Mouse (Mus musculus) neural tube, embryonic 12.5 days (tissue): ENCODE data around the gene Elavl3. TPM values are rescaled to one million over a fixed set of nuclear protein-coding genes. Genes with fewer than 3 reads are reported as not detected.

Source experiments
- ATAC-seq: fragments of 200-750 bp; cut with Nextera tagmentation; 2 replicates; pipeline ENCODE4 v1.8.0; 2017; ENCODE audit warnings: low read depth, mild to moderate bottlenecking, moderate TSS enrichment, moderate library complexity; ENCODE audit not compliant: low FRiP score
- H3K27ac ChIP-seq: fragments of 300-500 bp; sonication (generic); 2 replicates; pipeline ENCODE4 v1.5.1; 2016
- H3K27me3 ChIP-seq: fragments of 300-500 bp; sonication (generic); replicated peaks from 2 replicates; pipeline ENCODE4 v1.6.1; 2016; ENCODE audit warnings: mild to moderate bottlenecking
- H3K36me3 ChIP-seq: fragments of 300-500 bp; sonication (generic); 2 replicates; pipeline ENCODE4 v1.6.1; 2016; ENCODE audit warnings: mild to moderate bottlenecking
- H3K4me1 ChIP-seq: fragments of 300-500 bp; sonication (generic); 2 replicates; pipeline ENCODE4 v1.6.1; 2016
- H3K4me2 ChIP-seq: fragments of 300-500 bp; sonication (generic); replicated peaks from 2 replicates; pipeline ENCODE4 v1.6.1; 2016; ENCODE audit warnings: mild to moderate bottlenecking
- H3K4me3 ChIP-seq: fragments of 300-500 bp; sonication (generic); 2 replicates; pipeline ENCODE4 v1.5.1; 2016
- H3K9ac ChIP-seq: fragments of 300-500 bp; sonication (generic); 2 replicates; pipeline ENCODE4 v1.6.1; 2016; ENCODE audit warnings: mild to moderate bottlenecking
- H3K9me3 ChIP-seq: fragments of 300-500 bp; sonication (generic); 2 replicates; pipeline ENCODE4 v1.6.1; 2016; ENCODE audit warnings: mild to moderate bottlenecking
- WGBS: fragments of 180-500 bp; shearing (Covaris S2); methylation state at CpG from one replicate; pipeline ENCODE4 v1.1.7; 2016; 5-methylcytosine and 5-hydroxymethylcytosine counted together
- polyA plus RNA-seq: library from polyadenylated mRNA; unstranded; fragments of >200 nt; fragmentation: Nextera tagmentation; extraction: Ambion mirVana; gene quantifications from 2 replicates; pipeline ENCODE4 v1.2.1, GENCODE M21; 2016

Elavl3 gene
- 73.5 and 77.9 TPM in 2 replicates for polyA plus RNA-seq

DNA sequence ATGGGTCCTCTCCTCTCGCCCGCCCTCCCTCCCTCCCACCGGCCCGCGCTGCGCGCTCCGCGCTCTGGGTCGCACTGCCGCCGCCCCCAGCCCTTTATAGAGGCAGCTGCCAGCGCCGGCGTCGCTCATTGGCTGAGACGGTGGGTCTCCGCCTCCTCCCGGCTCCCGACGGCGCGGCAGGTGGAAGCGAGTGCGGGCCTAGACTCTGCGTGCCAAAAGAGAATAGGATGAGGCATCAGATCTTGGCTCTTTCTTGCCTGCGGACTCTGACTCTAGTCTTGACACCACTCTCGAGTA is at the start of gene Elavl3:
TSS of gene Elavl3 (minus strand) at position 66 of the 297 bp plus-strand sequence.
- under 1% methylated on average over 26 of the region's 28 CpGs for WGBS
- ATAC-seq: peak; percentile 67

DNA sequence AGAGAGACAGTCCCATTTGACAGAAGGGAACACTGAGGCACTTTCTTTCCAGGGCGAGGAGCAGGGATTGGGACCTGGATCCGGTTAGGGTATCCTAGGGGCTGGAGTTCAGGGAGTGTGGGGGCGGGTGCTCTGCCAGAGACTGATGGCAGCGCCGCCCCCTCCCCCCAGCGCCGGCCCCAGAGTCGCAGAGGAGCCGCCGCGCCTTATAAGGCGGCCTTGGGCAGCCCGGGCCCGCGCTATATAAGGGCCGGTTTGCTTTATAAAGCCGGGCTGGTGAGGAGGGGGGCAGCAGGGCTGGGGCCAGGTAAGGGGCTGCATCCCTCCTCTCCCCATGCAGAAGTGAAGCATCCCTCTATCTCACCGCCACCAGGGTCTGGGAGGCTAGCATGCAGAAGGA is 48.1 kb upstream of the Elavl3 start:
- ATAC-seq: no peak
- Histone ChIP-seq H3K9me3 (no peaks in the 10 kb centered on the region), H3K9ac (no peak overlapping the region), H3K4me2 (0 out of 2 replicates have a peak overlapping the region, but pooled peaks have one; percentile 12), H3K4me1 (peaks cover 7% of the 10 kb centered on the region; the same call in 1 of the 2 replicates), H3K36me3 (no peaks in the 10 kb centered on the region), H3K27ac (no peak overlapping the region), H3K4me3 (0 out of 2 replicates have a peak overlapping the region, but pooled peaks have one; percentile 2), H3K27me3 (peaks cover 35% of the 10 kb centered on the region)
- 4% methylated on average over 18 of the region's 18 CpGs for whole genome bisulfite sequencing

More for the DNA sequence above, at the start of gene Elavl3:
- H3K4me3 ChIP-seq: peak within 1 kb of the TSS; percentile 92
- peak within 1 kb of the TSS; percentile 95 for H3K9ac ChIP-seq
- H3K9me3 ChIP-seq: no peaks in the 10 kb centered on the region
- H3K27ac ChIP-seq: peak within 1 kb of the TSS; percentile 88
- peaks cover 12% of the 10 kb centered on the region; the same call in 1 of the 2 replicates for H3K27me3 ChIP-seq
- peaks cover 49% of the 10 kb centered on the region for H3K4me1 ChIP-seq
- peak within 1 kb of the TSS; percentile 62 for H3K4me2 ChIP-seq
- peaks cover under 1% of the 10 kb centered on the region; the same call in 1 of the 2 replicates for H3K36me3 ChIP-seq

DNA sequence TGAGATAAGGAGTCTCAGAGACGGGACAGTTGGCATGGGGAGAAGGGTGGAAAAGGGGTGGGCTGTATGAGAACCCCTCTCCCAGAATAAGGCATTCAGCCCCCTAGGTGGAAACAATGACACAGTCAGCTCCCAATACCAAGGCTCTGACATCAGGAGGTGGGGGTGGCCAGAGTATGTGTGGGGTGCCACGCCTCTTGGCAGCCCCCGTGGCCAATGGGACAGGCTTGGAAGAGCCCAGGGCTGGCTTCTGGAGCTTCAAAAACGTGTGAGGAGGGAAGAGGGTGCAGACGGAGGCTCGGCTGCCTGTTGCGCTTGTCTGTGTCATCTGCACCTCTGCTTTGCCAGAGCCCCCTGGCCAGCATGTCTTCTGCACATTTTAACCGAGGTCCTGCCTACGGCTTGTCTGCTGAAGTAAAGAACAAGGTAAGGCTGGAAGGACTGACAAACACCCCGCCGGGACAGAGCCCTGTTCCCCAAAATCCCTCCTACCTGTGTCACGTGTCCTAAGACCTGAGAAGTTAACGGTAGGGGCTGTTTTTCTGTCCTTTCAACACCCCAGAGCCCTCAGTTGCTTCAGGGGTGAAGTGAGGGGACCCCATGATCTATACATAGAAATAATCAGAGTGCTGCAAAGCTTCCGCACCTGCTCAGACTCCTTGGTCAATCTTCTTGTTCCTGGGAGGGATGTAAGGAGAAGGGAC is 47.3 kb upstream of the Elavl3 start, which contains the start of gene Cnn1:
TSS of gene Cnn1 (plus strand) at position 224 of the 704 bp plus-strand sequence.
- WGBS: 9% methylated on average over 14 of the region's 14 CpGs
- peaks cover 35% of the 10 kb centered on the region for H3K27me3 ChIP-seq
- ATAC-seq: no peak
- H3K4me3 ChIP-seq: 0 out of 2 replicates have a peak within 1 kb of the TSS, but pooled peaks have one; percentile 2
- H3K36me3 ChIP-seq: no peaks in the 10 kb centered on the region
- H3K9me3 ChIP-seq: no peaks in the 10 kb centered on the region
- H3K4me1 ChIP-seq: peaks cover 7% of the 10 kb centered on the region; the same call in 1 of the 2 replicates
- no peak within 1 kb of the TSS for H3K9ac ChIP-seq
- no peak within 1 kb of the TSS for H3K27ac ChIP-seq
- H3K4me2 ChIP-seq: 0 out of 2 replicates have a peak within 1 kb of the TSS, but pooled peaks have one; percentile 12

DNA sequence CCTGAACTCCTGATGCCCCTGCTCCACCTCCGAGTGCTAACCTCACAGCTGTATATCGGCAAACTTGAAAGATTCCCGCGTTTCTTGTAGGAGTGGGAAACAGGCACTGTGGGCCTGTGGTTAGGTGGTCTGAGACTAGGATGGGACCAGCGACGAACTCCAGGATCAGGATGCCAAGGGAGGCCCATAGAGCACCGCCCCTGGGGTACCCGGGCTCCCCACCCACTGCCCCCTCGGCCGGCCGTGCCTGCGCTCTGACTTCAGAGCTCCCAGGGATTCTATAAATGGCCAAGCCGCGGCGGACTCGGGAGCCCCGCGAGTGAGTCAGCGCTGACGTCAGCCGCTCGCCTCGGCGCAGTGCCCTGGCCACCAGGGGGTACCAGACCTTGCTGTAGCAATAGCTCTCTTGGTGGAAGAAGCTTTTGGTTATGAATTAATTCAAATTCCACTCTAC is 44.1 kb upstream of the Elavl3 start:
- peak; percentile 83 for ATAC-seq
- Histone ChIP-seq H3K27me3 (peaks cover 27% of the 10 kb centered on the region), H3K27ac (no peak overlapping the region), H3K4me2 (peak overlapping the region; percentile 63), H3K9me3 (no peaks in the 10 kb centered on the region), H3K9ac (peak overlapping the region; percentile 55; the same call in 1 of the 2 replicates), H3K4me1 (peaks cover 7% of the 10 kb centered on the region; the same call in 1 of the 2 replicates), H3K4me3 (peak overlapping the region; percentile 28), H3K36me3 (no peaks in the 10 kb centered on the region)
- WGBS: 1% methylated on average over 24 of the region's 24 CpGs

DNA sequence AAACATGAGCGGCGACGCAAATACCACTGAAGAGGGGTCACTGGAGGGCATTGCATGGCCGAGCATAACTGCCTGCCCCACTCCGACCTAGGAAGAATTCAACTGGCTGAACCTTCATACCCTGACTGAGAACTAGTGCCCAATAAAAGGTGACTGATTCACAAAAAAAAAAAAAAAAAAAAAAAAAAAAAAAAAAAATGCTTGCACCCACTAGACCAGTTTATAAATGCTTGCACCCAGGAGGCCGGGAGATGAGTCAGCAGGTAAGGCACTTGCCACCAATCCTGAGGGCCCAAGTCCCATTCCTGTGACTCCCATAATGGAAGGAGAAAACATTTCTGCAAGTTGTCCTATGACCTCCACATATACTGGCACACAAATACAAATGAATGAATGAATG is 40.9 kb upstream of the Elavl3 start:
- Histone ChIP-seq H3K4me1 (peaks cover 4% of the 10 kb centered on the region; the same call in 1 of the 2 replicates), H3K9me3 (no peaks in the 10 kb centered on the region), H3K4me2 (no peak overlapping the region), H3K27ac (no peak overlapping the region), H3K4me3 (no peak overlapping the region), H3K27me3 (no peaks in the 10 kb centered on the region; the same call in 1 of the 2 replicates), H3K36me3 (no peaks in the 10 kb centered on the region), H3K9ac (no peak overlapping the region)
- ATAC-seq: no peak
- WGBS: 87% methylated on average over 6 of the region's 6 CpGs

DNA sequence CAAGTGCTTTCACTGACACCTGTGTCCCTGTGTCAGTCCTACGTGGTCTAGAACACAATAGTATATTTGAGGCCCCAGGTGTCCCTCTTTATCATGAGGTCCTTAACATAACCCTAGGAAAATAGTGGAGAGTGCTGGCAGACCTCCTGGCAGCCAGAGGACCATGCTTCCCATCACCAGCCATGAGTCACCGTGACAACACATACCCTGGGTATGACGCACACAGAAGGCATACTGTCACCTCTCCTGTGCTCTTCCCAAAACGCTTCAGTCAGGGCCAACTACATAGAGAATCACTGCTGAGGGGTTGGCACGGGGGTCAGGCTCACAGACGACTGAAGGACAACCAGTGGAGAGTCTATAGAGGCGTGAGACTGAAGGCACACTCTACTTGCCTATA is 38.2 kb upstream of the Elavl3 start:
- Histone ChIP-seq H3K4me1 (peaks cover 6% of the 10 kb centered on the region), H3K4me3 (no peak overlapping the region), H3K27ac (no peak overlapping the region), H3K4me2 (no peak overlapping the region), H3K9me3 (no peaks in the 10 kb centered on the region), H3K9ac (no peak overlapping the region), H3K27me3 (no peaks in the 10 kb centered on the region), H3K36me3 (no peaks in the 10 kb centered on the region)
- WGBS: 84% methylated on average over 7 of the region's 7 CpGs
- no peak for ATAC-seq

DNA sequence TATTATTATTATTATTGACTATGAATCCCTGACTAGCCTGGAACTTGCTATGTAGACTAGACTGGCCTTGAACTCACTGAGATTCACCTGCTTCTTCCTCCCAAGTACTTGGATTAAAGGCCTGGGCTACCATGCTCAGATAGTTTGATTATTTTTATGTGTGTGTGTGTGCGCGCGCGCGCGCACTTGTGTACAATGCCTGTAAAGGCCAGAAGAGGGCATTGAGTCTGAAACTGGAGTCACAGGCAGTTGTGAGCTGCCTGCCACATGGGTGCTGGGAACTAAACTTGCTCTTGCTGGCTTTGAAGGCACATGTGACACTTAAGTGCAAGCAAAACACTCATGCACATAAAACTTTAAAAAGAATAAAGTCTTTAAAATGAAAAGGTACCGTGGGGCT is 37.5 kb upstream of the Elavl3 start:
- peaks cover 10% of the 10 kb centered on the region for H3K4me1 ChIP-seq
- no peak for ATAC-seq
- no peaks in the 10 kb centered on the region for H3K27me3 ChIP-seq
- no peak overlapping the region for H3K4me2 ChIP-seq
- H3K9ac ChIP-seq: no peak overlapping the region
- H3K9me3 ChIP-seq: no peaks in the 10 kb centered on the region
- H3K36me3 ChIP-seq: no peaks in the 10 kb centered on the region
- no peak overlapping the region for H3K27ac ChIP-seq
- WGBS: 99% methylated on average over 7 of the region's 7 CpGs
- H3K4me3 ChIP-seq: no peak overlapping the region

DNA sequence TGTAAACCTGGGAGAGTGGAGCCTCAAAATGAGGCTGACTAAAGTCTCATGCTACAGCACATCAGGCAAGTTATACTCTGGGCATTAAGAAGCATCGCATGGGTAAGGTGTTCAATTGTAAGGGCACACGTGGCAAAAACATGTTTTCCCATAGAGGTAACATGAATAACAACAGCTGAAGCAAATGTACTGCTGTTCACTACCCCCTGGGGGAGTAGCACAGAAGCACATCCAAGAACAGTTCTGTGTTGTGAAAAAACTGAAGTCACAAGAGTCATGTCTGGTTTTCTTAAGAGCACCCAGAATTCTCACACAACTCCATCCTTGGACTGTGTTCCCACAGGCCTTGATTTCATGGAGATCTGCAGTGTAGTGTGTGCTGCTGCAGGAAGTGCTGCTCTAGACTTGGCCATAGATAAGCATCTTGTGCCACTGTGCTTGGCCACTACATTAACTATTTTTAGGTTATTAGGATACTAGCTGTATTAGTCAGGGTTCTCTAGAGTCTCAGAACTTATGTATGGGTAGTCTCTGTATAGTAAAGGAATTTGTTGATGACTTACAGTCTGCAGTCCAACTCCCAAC is 35.3 kb upstream of the Elavl3 start:
- H3K27me3 ChIP-seq: no peaks in the 10 kb centered on the region
- no peak for ATAC-seq
- H3K4me2 ChIP-seq: no peak overlapping the region
- peaks cover 13% of the 10 kb centered on the region for H3K4me1 ChIP-seq
- H3K4me3 ChIP-seq: no peak overlapping the region
- H3K27ac ChIP-seq: no peak overlapping the region
- WGBS: 90% methylated on average over 2 of the region's 2 CpGs
- H3K9me3 ChIP-seq: no peaks in the 10 kb centered on the region
- no peak overlapping the region for H3K9ac ChIP-seq
- H3K36me3 ChIP-seq: no peaks in the 10 kb centered on the region

DNA sequence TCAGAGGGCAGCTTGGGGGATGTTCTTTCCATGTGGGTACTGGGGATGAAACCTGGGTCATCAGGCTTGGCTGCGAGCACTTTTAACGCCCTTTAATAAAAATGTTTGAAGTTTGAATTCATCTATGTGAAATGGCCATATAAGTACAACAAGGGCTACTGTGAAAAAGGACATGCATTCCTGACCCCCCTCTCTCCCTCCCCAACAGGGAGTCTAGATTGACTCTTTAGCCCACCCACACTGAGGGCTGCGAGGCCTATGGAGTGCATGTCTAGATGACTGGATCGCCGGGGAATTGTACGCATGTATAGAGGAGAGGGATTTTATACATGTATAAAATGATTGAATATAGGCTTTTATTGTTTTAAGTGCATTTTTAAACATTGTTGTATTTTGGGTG is 34.2 kb upstream of the Elavl3 start:
- Histone ChIP-seq H3K4me1 (peaks cover 13% of the 10 kb centered on the region), H3K27ac (no peak overlapping the region), H3K36me3 (no peaks in the 10 kb centered on the region), H3K9me3 (no peaks in the 10 kb centered on the region), H3K4me2 (peak overlapping the region; percentile 81), H3K27me3 (no peaks in the 10 kb centered on the region), H3K4me3 (peak overlapping the region; percentile 68), H3K9ac (peak overlapping the region; percentile 67)
- WGBS: 82% methylated on average over 6 of the region's 6 CpGs
- ATAC-seq: no peak

DNA sequence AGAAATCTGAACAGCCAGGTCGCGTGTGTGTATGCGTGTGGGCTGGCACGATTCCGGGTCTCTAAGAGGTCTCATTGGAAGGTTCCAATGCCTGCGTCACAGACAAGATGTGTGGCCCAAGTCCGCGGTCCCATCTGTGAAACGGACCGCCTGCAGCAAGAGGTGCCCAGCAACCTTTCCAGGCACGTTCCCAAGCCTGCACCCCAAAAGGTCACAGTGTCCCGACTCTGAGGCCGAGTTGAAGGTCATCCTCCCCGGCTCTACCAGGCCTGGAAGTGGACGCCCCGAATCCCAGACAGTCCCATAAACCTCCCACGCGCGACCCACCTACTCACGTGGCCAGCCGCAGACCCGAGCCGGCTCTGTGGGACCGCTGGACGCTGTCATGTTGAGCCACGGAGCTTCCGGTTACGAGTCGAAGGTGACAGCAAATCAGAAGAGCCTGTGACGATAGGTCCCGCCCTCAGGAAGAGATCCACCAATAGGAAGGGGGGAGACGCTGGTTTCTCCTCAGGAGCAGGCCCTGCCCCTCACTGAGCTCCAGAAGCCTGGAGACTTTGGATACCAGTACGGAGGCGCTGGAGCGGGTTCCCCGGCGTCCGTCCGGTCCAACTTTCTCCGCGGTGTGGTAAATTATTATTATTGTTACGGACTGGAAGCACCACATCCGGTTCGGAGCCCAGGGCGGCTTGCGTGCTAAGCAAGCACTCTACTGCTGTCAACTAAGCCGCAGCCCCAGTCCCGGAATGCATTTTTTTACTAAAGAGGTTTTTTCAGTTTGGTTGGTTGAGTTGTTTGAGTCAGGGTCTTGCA is 33.4 kb upstream of the Elavl3 start, which contains the start of gene Ecsit:
TSS of gene Ecsit (minus strand) at position 417 of the 813 bp plus-strand sequence.
- Histone ChIP-seq H3K4me3 (peak within 1 kb of the TSS; percentile 68), H3K9ac (peak within 1 kb of the TSS; percentile 67), H3K27me3 (no peaks in the 10 kb centered on the region), H3K9me3 (no peaks in the 10 kb centered on the region), H3K4me2 (peak within 1 kb of the TSS; percentile 81), H3K27ac (no peak within 1 kb of the TSS), H3K36me3 (no peaks in the 10 kb centered on the region), H3K4me1 (peaks cover 13% of the 10 kb centered on the region)
- peak; percentile 98 for ATAC-seq
- WGBS: under 1% methylated on average over 48 of the region's 48 CpGs

DNA sequence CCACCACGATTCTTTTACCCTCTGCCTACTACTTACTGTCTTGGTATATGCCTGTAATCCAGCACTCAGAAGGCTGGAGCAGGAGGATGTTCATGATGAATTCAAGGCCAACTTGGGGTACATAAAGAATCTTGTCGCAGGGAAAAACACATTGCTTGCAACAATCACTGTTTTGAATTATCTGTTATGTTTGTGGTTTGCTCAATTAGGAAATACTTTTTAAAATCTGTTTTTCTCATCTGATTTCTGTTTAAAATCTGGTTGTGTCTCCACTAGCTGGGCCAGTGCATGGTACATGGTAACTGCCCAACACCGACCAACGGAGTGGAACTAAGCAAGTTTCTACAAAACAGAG is 32.8 kb upstream of the Elavl3 start:
- Histone ChIP-seq H3K9me3 (no peaks in the 10 kb centered on the region), H3K27me3 (no peaks in the 10 kb centered on the region), H3K9ac (peak overlapping the region; percentile 67), H3K4me2 (peak overlapping the region; percentile 81), H3K36me3 (no peaks in the 10 kb centered on the region), H3K27ac (no peak overlapping the region), H3K4me1 (peaks cover 13% of the 10 kb centered on the region), H3K4me3 (peak overlapping the region; percentile 68)
- ATAC-seq: no peak
- WGBS: 44% methylated on average over 4 of the region's 4 CpGs

DNA sequence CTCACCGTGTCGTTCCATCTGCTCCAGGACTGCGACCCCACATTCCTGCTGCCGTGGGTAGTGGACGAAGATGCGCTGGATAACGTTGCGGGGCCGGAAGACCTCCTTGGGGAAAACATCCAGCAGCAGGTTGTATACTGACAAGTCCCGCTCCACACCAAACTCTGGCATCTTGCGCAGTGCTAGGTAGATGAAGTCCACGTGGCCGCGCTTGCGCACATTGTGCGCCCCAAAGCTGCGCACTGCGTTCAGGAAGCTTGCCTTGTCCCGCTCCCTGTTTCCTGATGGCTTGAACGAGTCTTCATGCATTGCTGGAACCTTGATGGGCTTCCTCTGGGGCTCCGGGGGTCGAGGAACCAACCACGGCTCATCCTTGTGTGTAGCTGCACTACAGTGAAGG is 24.4 kb upstream of the Elavl3 start:
- WGBS: 94% methylated on average over 23 of the region's 23 CpGs
- H3K4me2 ChIP-seq: no peak overlapping the region
- ATAC-seq: no peak

More for the DNA sequence above, 24.4 kb upstream of the Elavl3 start:
- Histone ChIP-seq H3K4me1 (no peaks in the 10 kb centered on the region), H3K9me3 (no peaks in the 10 kb centered on the region), H3K27me3 (no peaks in the 10 kb centered on the region), H3K36me3 (peaks cover 32% of the 10 kb centered on the region), H3K27ac (no peak overlapping the region), H3K9ac (no peak overlapping the region), H3K4me3 (no peak overlapping the region)
